Mouse (Mus musculus): ENCODE data around the gene Gucy2e.

GRCm38 (mm10) chr11:69265410-69265809, 28.6 kb upstream of the Gucy2e start:
- TF ChIP-seq CTCF (IDR thresholded peaks at IDR 0.05; ENCODE audit: extremely low read depth, insufficient read length, insufficient replicate concordance, low read depth, low read length) (no peak), POLR2A (IDR thresholded peaks at IDR 0.05; ENCODE audit: low read depth, low read length) (no peak)

Data from small intestine, adult 2 months (tissue).